Mouse (Mus musculus) gastrocnemius, adult 18-20 months (tissue): ENCODE measurements around the gene Plp2. TPM values are rescaled to one million over a fixed set of nuclear protein-coding genes. Genes with fewer than 3 reads are reported as not detected.

ENCODE experiments used
- DNase-seq: peaks from one replicate; pipeline ENCODE4 v3.0.0; 2021; ENCODE audit warnings: low spot score
- total RNA-seq, 2 experiments: library from RNA; stranded (reverse); gene quantifications; 2 replicates each; pipeline ENCODE4 v1.2.3; 2021

Plp2 gene
- total RNA-seq, 2 experiments from 2014 or later = 30.3 to 35.0 TPM

DNA sequence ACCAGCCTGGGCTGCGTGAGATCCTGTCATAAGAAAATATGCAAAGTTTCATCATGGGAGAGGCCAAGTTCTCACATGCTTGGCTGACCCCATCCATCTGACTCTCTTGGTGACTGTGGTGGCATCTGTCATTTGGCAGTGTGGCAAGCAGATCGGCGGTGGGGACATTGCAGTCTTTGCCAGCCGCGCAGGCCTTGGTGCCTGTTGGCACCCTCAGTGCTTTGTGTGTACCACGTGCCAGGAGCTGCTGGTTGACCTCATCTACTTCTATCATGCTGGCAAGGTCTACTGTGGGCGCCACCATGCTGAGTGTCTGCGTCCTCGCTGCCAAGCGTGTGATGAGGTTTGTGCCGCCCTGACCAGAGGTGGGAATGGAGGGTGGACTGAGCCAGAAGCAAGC is 6.4 kb downstream of the Plp2 start:
- DNase-seq = peak; percentile 38

DNA sequence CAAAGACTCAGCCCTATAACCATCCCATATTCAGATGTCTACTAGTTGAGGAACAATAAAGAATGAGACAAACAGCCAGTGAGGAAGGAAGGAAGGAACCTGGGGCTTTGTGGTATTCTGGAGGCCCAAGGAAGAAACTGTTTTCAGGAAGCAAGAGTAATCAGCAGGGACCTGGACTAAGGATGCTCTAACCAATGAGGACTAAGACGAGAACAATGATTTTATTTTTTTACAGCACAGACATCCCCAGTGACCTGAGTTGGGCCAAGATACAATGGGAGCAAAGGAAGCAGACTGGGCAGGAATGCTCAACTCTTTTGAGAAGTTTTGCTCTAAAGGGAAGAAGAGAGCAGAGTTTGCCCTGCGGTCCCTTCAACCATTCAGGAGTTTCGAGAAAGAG is 8.3 kb downstream of the Plp2 start:
- DNase-seq = no peak

DNA sequence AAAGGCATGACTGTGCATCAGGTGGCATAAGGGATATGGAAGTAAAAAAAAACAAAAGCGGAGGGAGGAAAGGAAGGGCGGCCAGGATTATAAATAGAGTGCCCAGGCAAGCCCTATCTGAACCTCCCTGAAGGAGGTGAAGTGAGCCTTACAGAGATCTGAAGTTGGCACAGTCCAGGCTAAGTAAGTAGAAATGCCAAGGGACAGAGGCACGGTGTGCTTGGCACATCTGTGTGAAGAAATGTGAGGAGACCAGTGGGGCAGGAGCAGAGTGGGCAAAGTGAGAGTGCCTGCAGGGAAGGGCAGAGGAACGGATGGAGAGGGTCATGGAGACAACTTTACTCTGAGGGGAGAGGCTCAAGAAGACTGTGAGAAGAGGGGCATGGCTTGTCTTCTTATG is 10.1 kb downstream of the Plp2 start:
- peak; percentile 60 for DNase-seq

DNA sequence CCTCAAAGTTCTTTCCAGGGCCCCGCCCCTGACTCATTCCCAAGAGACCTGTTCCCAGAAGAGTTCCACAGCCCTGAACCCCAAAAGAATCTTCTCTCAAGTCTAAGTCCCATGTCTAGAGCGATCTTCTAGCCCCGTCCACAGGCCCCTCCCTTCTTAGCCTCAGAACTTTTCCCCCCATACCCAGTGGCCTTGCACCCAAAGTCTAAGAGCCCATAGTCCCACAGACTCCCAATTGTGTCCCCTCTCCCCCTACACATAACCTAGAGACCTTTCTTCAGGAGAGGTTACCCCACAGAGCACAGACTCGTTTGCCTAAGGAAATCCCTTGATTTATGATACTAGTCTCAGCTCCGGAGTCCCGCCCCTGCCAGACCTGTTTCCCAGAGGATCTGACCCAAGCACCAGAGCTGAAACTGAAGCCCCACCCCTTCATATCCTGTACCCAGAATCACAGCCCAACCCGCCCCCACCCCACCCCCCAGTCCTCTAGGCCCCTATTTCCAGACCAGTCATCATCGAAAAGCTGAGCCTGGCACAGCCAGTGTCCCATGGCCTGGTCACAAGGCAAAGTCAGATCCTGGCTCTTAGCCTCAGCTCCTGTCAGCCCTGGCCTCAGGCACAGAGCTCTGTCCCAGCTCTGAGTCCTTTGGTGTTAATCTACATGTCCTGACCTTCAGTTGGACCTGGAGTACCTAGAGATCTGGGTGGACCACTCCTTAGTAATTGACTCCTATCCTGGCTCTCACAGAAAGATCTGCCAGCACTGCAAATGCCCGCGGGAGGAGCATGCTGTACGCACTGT is 12.2 kb downstream of the Plp2 start:
- DNase-seq = peak; percentile 74

DNA sequence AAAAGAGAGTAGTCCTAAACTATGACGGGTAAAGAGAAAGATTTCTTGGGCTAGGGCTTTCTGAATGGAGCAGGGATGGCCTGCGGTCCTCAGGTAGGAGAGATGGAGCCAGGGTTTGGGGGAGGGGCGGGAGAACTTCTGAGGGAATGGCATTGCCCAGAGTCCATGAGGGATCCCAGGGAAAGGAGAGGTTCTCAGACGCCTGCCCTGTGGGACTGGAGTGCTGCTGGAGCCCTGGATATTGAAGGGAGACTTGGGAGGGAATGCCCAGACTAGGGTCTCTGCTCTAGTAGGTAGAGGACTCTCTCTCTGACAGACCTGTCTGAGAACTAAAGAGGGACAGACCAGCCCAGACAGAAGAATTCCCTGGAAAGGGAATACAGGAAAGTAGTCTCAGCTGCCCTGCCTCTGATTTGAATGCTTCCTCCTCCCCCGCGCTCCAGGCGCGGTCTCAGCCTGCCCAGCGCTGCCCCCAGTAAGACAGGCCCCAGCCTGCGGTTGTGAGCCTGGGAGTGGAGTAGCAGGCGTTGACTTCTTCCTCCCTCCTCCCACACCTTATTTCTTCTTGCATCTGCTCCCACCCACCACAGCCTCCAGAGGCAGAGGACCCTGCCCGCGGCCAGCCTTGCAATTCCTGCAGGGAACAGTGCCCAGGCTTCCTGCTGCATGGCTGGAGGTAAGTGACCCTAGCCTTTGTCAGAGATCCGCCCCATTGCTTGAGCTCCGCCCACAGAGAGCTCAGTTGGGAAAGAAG is 13.0 kb downstream of the Plp2 start:
- DNase-seq = peak; percentile 74

DNA sequence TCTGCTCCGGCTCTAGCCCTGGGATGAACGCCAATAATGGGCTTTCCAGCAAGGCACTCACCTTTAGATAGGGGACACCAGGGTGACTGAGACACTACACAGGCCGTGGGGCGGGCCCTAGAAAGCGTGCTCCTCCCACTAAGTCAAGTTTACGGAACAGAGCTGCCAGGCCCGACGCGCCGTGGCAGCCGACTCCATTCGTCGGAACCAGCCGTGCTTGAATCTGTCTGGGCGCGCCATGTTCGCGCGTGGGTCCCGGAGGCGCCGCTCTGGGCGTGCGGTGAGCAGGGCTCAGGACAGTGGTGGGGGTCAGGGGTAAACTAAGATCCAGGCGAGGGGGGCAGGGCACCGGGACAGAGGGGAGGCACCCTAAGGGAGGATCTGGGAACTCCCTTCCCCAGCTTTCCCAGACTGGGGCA is 14.0 kb downstream of the Plp2 start, which contains the start of gene Prickle3:
Gene Prickle3, plus strand, starts transcription at position 40 of the 419 bp plus-strand sequence.
- DNase-seq = peak; percentile 74

DNA sequence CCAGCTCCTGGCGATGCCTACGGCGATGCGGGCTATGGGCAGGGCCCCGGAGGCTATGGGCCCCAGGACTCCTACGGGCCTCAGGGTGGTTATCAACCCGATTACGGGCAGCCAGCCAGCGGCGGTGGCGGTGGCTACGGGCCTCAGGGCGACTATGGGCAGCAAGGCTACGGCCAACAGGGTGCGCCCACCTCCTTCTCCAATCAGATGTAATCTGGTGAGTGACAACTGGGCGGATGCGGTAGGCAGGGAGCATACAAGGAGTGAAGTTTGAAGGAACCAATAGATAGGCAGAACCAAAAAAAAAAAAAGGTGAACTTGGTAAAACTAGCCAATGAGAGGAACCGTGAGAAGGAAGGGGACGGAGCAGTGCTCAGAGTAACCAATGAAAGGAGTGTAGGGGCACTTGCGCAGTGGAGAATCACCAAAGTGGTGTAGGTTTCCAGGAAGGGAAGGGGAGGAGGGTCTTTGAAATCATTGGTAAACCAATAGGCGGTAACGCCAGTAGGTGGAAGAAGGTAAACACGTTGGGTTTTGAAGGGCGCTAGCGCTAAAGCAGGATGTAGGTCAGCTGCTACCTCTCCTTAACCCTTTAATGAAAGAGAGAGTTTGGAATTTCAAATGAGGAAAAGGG is 22.4 kb downstream of the Plp2 start:
- DNase-seq = peak; percentile 86

DNA sequence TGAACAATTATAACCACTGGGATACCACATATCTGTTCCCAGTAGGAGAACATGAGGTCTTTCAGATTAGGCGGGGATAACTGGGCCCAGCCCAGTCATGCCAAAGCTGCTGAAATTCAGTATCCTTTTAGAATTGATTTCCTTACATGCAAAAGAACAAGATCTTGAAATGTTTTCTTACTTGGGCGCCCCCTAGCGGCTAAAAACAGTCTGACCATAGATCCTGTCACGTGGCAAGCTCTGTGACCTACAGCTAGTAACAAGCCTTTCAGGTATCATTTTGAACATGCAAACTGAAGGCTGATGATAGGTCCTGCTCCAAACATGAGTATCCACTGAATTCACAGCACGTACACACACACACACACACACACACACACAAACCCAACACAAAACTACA is 25.8 kb downstream of the Plp2 start:
- DNase-seq = peak; percentile 76

DNA sequence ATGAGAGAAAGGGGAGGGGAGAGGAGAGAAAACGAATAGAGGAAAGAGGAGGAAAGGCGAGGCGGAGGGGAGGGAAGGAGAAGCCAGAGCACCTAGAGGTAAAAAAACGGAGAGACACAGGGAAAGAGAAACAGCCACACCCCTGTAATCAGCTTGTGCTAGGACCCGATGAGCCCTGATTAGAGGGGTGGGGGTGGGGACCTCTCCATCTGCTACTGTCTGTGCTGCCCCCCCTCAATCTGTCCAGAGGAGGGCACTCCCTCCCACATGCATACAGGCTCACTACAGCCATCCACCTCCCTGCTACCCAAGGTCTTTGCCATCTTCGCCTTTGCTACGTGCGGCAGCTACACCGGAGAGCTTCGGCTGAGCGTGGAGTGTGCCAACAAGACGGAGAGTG is 30.4 kb downstream of the Plp2 start:
- no peak for DNase-seq

DNA sequence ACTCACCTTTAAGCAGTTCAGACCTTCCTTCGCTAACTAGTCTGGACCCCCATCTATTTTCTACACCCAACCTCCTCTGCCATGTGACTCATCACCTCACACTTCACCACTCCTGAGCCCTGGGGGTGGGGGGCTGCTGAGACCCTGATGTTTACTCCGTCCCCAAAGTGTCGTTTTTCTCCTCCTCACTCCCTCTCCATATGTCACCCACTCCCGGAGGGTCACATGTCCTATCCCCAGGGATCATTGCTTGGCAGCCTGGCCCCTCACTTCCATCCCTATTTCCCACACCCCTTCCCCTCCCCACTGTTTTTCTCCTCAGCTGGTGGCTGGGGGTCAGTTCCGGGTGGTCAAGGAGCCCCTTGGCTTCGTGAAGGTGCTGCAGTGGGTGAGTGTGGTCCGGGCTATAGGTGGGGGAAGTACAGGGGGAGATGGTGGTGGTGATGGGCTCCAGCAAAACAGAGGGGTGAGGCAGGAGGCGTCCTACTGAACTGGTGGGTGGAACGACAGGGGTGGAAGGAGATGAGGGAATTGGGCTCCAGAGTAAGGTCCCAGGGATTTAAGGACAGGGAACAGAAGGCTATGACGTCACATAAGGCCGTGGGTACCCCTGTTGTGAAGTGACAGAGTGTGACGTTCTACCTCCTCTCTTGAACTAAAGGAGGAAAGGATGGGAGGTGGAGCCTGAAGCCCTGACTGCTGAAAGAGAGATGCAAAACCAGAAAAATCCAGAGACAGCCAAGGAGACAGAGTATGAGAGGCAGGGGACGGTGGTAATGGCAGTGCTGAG is 31.5 kb downstream of the Plp2 start:
- no peak for DNase-seq

DNA sequence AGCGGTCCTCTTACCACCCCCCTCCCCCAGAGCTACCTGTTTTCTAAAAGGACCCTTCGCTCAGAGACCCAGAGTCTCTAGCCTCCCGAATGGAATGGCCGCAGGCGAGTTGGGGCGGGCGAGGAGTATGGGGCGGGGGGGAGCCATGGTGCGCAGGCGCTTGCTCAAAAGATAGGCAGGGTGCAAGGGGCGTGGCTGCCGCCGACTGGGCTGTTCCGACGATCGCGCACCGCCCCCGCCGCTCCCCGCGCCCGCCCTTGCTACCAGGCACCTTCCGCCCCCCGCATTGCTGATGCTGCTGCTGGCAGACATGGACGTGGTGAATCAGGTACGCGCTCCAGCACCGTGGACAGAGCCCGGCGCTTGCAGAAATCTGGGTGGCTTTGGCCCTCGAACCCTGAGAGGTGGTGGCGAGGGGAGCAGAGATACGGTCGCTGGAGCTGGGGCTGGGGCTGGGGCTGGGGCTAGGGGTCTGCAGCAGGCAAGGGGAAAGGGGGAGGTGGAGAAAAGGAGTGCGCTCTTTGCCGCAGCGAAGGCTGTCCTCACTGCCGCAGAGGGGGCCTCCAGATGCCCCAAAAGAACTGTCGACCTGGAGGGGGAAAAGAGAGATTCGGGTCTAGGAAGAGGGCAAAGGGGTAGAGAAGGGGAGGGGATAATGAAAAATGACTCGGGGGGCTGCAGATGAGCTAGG is 32.6 kb downstream of the Plp2 start, which contains the start of gene Syp:
Gene Syp, plus strand, starts transcription at position 71 of the 691 bp plus-strand sequence.
- DNase-seq = peak; percentile 39

DNA sequence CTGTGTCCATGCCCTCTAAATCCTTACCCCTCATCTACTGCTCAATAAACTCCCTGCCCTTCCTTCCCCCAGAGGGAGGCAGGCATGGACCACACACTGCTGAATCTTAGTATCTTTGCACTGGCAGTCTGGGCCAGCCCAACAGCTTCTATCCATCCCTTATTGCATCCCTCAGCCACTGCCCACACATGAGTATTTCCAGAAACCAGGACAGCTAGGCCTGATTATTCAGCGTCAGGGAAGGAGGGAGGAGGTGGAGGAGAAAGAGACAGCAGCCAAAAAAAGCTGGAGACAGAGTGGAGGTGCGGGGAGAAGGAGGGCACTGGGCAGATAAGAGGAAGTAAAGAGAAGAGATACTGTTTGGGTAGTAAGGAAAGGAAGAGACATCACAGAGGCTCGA is 36.1 kb downstream of the Plp2 start:
- no peak for DNase-seq

DNA sequence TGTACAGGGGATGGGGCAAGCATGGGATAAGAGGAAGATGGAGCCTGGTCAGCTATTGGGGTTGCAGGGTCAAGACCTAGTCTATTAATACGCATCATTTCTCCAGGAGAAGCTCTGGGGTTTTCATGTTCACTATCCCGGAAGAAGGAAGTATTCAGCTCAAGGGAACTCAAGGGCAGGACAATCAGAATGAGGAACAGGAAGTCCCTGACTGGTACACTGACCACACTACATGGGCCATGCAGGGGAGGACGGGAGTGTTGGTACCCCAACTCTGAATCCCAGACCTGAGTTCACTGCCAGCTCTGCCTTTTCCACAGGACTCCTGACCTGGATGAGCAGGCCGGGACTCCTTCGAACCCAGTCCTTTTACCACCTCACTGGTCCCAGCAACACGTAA is 38.6 kb downstream of the Plp2 start:
- DNase-seq = no peak

Other genes starting within 250 kb of the Plp2 start
- under 1 TPM in 1 of 2 experiments, not detected in 1; 0.11 TPM for gene Foxp3, start 97.7 kb downstream of the Plp2 start, total RNA-seq
- gene Ppp1r3f, start 97.1 kb downstream of the Plp2 start, total RNA-seq = 1 to 10 TPM; 3.1 to 3.9 TPM
- gene Ccdc22, start 65.9 kb downstream of the Plp2 start, total RNA-seq = 10 to 100 TPM; 10.6 to 12.4 TPM
- gene Cacna1f, start 64.3 kb downstream of the Plp2 start, total RNA-seq = not detected
- 1 to 10 TPM; 1.4 to 1.5 TPM for gene Syp, start 32.9 kb downstream of the Plp2 start, total RNA-seq
- 10 to 100 TPM; 10.8 to 26.5 TPM for gene Prickle3, start 14.1 kb downstream of the Plp2 start, total RNA-seq
- gene Magix, start 9.9 kb upstream of the Plp2 start, total RNA-seq = 10 to 100 TPM; 30.6 to 33.7 TPM
- gene Gpkow, start 25.7 kb upstream of the Plp2 start, total RNA-seq = 10 to 100 TPM; 14.3 to 15.0 TPM
- gene Wdr45, start 42.9 kb upstream of the Plp2 start, total RNA-seq = 10 to 100 TPM; 32.4 to 37.1 TPM
- under 1 TPM in 1 of 2 experiments, not detected in 1; 0.45 TPM for gene Gm45208, start 50.9 kb upstream of the Plp2 start, total RNA-seq
- gene Praf2, start 57.0 kb upstream of the Plp2 start, total RNA-seq = 1 to 10 TPM; 5.0 to 5.6 TPM
- gene Ccdc120, start 79.5 kb upstream of the Plp2 start, total RNA-seq = under 1 TPM; 0.34 to 0.50 TPM
- 1 to 10 TPM; 7.9 to 9.2 TPM for gene Tfe3, start 91.2 kb upstream of the Plp2 start, total RNA-seq
- gene Gripap1, start 118.4 kb upstream of the Plp2 start, total RNA-seq = 10 to 100 TPM; 16.7 to 19.5 TPM
- gene Kcnd1, start 150.9 kb upstream of the Plp2 start, total RNA-seq = under 1 TPM in 1 of 2 experiments, not detected in 1; 0.12 TPM
- gene Otud5, start 170.0 kb upstream of the Plp2 start, total RNA-seq = 10 to 100 TPM; 14.6 to 17.1 TPM
- gene Pim2, start 206.9 kb upstream of the Plp2 start, total RNA-seq = 1 to 10 TPM; 1.5 to 1.9 TPM
- gene Slc35a2, start 212.6 kb upstream of the Plp2 start, total RNA-seq = 1 to 10 TPM; 7.7 to 9.5 TPM
- 10 to 100 TPM; 22.3 to 23.5 TPM for gene Pqbp1, start 227.9 kb upstream of the Plp2 start, total RNA-seq
- gene Timm17b, start 228.0 kb upstream of the Plp2 start, total RNA-seq = 10 to 100 TPM; 42.7 to 47.6 TPM
- gene Gm10491, start 236.4 kb upstream of the Plp2 start, total RNA-seq = not detected
- not detected for gene Gm10490, start 238.2 kb upstream of the Plp2 start, total RNA-seq
- not detected for gene Pcsk1n, start 248.4 kb upstream of the Plp2 start, total RNA-seq